Mouse (Mus musculus): ENCODE data around the gene Gcm1.
A peak's percentile ranks its signal among the peaks of the same experiment; 100 is the strongest.
"Not testable (repeated sequence)": the region's sequence is repeated elsewhere in the genome, so short reads cannot be mapped to it uniquely, and the experiment has no call there.

Gcm1 gene

DNA sequence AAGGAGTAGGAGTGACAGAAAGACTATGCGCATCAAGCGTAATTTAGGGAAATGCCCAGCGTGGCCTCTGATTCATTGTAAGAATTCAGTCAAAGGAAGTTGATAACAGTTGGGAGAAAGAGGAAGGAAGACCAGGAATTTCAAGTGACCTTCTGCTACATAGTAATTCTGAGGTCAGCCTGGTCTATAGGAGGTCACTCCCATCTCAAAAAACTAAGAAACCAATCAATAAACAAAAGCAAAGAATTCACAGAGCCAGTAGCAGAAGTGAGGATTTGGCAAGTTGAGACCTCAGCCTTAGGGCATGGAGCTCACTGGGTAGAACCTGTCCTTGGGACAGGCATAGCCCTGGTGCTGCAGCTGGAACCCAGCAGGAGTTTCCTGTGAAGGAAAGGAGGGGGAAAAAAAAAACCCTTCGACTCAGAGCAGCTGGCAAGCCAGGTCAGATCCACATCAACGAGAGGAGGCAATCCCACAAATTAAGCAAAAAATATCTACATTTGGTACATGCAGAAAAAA, 1.2 kb upstream of the Gcm1 start:
- DNase-seq = no peak

- DNase-seq = no peak
These were observed 2.1 kb downstream of the Gcm1 start for GRCm38 (mm10) chr9:78053821-78054220.

DNA sequence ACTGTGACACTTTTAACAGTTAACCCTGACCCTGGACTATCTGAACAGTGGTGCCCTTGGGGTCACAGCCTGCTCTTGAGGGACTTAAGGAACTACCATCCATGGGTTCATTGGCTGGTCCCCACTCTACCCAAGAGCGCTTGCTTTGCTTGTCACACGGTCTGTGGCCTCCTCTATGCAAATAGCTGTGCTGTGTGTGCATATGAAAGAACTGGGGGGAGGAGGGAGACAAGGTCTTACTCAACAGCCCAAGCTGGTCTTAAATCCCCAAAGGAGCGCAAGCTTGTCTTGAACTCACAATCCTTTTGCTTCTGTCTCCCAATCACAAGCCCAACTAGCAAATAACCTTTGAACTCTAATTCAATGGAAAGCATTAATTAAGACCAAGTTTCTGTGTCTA, 2.6 kb downstream of the Gcm1 start:
- no peak for DNase-seq

DNA sequence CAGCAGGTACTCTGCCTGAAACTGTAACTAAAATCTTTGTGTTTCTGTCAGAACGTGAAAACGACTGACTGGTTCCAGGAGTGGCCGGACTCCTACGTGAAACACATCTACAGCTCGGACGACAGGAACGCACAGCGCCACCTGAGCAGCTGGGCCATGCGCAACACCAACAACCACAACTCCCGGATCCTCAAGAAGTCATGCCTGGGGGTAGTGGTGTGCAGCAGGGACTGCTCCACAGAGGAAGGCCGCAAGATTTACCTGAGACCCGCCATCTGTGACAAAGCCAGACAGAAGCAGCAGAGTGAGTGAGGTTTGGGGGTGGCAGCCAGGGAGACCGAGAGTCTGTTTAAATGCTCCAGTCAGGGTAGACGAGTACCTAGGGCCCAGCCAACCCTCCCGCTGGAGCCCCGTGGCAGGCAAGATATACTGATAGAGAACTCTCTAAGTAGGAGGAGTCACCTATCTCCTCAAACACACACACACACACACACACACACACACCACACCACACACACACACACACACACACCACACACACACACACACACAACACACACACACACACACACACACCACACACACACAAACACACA, 7.9 kb downstream of the Gcm1 start:
- DNase-seq = no peak

- DNase-seq = no peak
These were observed 10.7 kb downstream of the Gcm1 start for GRCm38 (mm10) chr9:78062392-78062791.

DNA sequence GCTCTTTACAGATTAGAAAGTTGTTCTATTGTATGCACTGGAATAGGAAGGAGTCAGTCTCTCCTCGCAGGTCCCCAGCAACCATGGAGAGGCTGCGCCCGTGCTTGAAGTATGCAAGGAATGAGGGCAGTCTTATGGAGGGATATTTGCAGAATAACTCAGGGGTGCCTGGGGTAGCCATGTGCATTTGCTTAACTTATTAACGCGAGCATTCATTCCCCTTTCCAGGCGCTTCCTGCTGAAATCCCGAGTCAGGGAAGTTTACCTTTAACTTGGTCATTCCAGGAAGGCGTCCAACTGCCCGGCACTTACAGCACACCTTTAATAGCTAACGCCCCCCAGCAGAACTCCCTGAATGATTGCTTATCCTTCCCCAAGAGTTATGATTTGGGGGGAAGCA, 12.4 kb downstream of the Gcm1 start:
- DNase-seq = no peak

GRCm38 (mm10) chr9:78070496-78070895, 18.8 kb downstream of the Gcm1 start:
- no peak for DNase-seq

- no peak for DNase-seq
These were observed 19.9 kb downstream of the Gcm1 start for GRCm38 (mm10) chr9:78071626-78072025.

GRCm38 (mm10) chr9:78073291-78073690, 21.6 kb downstream of the Gcm1 start:
- not testable (repeated sequence) for DNase-seq

GRCm38 (mm10) chr9:78073713-78074340, 22.1 kb downstream of the Gcm1 start:
- DNase-seq = peak in 1 of 2 experiments; percentile 11

DNA sequence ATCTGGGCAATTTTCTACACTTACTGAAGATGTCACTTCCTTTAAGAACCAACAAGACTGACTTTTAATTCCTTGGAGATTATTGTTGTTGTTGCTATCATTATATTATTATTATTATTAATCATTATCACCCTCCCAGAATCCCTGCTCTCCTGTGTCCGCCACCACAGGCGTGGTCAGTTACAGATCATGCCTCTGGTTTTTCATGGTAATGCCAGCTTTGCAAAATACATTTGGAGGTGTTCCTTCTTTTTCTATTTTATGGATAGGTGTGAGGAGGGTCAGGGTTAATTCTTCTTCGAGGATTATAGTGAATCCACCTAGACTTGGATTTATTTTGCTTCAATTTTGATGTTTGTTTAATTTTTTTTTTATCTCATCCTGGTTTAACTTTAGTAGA, 23.5 kb downstream of the Gcm1 start:
- DNase-seq = no peak

- DNase-seq = no peak
These were observed 26.5 kb downstream of the Gcm1 start for GRCm38 (mm10) chr9:78078240-78078639.

- no peak for DNase-seq
These were observed 30.1 kb downstream of the Gcm1 start for GRCm38 (mm10) chr9:78081835-78082234.

- DNase-seq = no peak
These were observed 32.6 kb downstream of the Gcm1 start for GRCm38 (mm10) chr9:78084341-78084740.

GRCm38 (mm10) chr9:78085722-78086287, 34.1 kb downstream of the Gcm1 start:
- no peak for DNase-seq

GRCm38 (mm10) chr9:78087751-78088150, 36.0 kb downstream of the Gcm1 start:
- DNase-seq = no peak

- DNase-seq = no peak
These were observed 36.8 kb downstream of the Gcm1 start for GRCm38 (mm10) chr9:78088521-78088920.

- DNase-seq = no peak
These were observed 37.2 kb downstream of the Gcm1 start for GRCm38 (mm10) chr9:78088971-78089370.

DNA sequence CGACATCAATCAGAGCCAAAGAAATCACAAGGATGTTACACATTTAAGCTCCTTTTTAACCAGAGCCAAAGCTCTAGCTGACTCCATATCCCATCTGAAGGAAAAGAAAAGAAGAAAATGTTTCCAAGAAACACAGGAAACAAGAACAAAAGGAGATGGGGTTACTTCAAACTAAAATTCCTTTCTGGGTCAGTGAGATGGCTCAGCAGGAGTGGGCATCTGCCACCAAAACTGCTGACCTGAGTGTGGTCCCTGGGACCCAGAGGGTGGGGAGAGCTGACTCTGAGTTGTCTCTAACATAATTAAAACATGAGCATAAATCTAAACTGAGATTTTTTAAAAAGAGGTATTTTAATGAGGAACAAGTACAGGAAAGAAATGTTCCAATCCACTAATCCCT, 38.2 kb downstream of the Gcm1 start:
- DNase-seq = no peak

DNA sequence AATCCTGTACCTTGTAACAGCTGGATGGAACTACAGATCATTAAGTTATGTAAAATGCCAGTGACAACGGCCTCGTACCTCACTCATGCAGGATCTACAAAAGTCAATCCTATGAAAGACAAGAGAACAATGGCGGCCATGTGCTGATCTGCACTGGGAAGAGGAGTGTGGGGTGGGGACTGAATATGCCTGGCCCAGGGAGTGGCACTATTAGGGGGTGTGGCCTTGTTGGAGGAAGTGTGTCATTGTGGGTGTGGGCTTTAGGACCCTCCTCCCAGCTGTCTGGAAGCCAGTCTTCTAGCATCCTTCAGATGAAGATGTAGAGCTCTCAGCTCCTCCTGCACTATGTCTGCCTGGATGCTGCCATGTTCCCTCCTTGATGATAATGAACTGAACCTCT, 38.9 kb downstream of the Gcm1 start:
- DNase-seq = no peak

DNA sequence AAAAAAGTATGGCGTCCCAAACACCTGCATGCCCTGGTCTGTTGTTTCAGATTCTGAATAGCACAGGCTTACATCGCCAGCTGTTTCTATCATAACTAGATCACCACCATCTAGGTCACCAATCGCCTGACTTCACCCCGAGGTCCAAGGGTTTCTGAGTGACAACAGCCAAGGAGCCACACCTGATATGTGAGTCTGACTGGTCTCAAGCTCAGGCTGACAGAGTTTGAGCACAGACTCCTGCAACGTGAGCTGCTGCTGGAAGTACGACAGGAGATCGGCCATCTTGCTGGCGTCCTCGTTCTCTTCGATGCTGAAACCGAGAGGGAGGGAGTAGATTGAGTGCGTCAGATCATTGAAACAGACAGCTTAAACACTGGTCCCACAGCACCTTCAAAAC, 44.0 kb downstream of the Gcm1 start:
- DNase-seq = no peak

DNA sequence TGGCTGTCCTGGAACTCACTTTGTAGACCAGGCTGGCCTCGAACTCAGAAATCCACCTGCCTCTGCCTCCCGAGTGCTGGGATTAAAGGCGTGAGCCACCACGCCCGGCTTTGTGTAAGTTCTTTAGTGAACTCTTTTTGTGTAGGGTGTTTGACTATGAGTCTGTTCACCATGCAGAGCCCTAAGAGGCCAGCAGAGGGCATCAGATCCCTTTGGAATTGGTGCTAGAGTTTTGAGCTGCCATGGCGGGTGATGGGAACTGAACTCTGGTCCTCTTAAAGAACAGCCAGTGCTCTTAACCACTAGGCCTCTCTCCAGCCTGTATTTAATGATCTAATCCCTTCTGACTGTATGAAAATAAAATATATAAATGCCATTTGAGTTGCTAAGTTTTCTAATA, 44.7 kb downstream of the Gcm1 start:
- peak; percentile 15 to 24 for DNase-seq

- DNase-seq = no peak
These were observed 49.2 kb downstream of the Gcm1 start for GRCm38 (mm10) chr9:78100956-78101355.

DNA sequence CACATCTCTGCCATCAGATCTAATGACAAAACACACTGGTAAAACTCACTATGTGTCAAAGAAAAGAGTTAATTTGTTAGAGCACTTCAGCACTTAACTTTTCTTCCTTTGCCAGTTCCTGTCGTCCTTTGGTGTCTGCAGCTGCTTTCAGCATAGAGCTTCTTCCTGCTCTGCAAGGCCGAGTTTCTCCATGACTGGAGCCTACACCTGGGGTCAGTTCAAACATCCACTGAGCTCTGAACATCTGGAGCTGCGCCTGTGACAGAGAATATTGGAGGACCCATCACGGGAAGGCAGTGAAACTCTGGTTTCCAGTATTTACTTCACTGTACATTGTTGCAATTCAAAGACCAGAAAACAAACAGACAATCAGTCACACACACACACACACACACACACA, 49.7 kb downstream of the Gcm1 start:
- DNase-seq = peak; percentile 43 to 48

Data from thymus, postnatal 36 days (tissue).